Comparison of ENCODE assay signal across 9 mouse cellular contexts in the genomic region with DNA sequence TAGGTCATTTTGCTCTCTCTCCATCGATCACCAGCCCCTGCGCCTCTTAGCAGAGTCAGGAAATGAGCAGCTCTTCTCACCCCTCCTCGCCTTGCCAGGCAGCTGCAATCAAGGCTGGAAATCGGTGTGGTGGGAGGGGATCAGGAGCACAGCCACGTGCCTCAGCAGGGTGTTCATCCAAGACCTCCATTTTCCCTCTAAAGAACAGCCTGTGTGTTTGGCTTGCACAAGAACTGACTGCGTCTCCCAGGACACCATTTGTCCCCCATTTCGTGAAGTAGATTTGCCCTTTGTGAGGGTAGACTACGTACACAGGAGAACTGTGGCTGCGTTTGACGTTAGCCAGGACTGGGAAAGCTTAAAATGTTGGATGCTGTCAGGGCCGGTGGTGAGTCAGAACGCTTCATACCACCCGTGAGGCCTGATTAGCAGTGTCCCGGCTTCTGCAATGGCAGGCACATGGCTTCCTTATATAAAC. TPM values are rescaled to one million over a fixed set of nuclear protein-coding genes. Genes with fewer than 3 reads are reported as not detected.
A peak's percentile ranks its signal among the peaks of the same experiment; 100 is the strongest.
DNase-seq lines count a peak whose midpoint lies in the region; ATAC-seq and TF ChIP-seq lines count a peak whose summit lies in the region.
"Had no signal": no experiment of that assay in that cellular context is flagged by ENCODE, and none has a peak within 500 bp of the region (broad histone marks: within the 10 kb centered on the region; RNA-seq: fewer than 3 reads in every experiment).

No protein-coding gene starts in this region.

- H3K4me3 ChIP-seq in forebrain, embryonic 13.5 days = no peak overlapping the region
- no peak overlapping the region for H3K4me3 ChIP-seq in hindbrain, embryonic 13.5 days
- H3K4me3 ChIP-seq in lung, adult 2 months (replicated peaks; ENCODE audit: extremely low read depth, low read depth, low read length) = no peak overlapping the region
- no peak overlapping the region for H3K4me3 ChIP-seq in olfactory bulb, adult 2 months (ENCODE audit: insufficient read depth, low read depth, low read length)
- H3K4me3 ChIP-seq: erythroblast, embryonic 14.5 days had no signal

- H3K27ac ChIP-seq in forebrain, embryonic 13.5 days = peak overlapping the region; percentile 22; the same call in 1 of the 2 replicates
- H3K27ac ChIP-seq in hindbrain, embryonic 13.5 days = peak overlapping the region; percentile 87
- peak overlapping the region; percentile 97 for H3K27ac ChIP-seq in olfactory bulb, adult 2 months (ENCODE audit: insufficient read depth, low read depth, low read length)

- no peaks in the 10 kb centered on the region for H3K36me3 ChIP-seq in forebrain, embryonic 13.5 days (ENCODE audit: poor library complexity, severe bottlenecking)
- H3K36me3 ChIP-seq in hindbrain, embryonic 13.5 days = no peaks in the 10 kb centered on the region

- no peak for TF ChIP-seq POLR2A in lung, adult 2 months (IDR thresholded peaks at IDR 0.05; ENCODE audit: borderline replicate concordance, extremely low read depth, low read depth, low read length)
- TF ChIP-seq POLR2A in olfactory bulb, adult 2 months (IDR thresholded peaks at IDR 0.05; ENCODE audit: insufficient read depth, low read depth, low read length) = no peak

- H3K27me3 ChIP-seq in forebrain, embryonic 13.5 days = no peaks in the 10 kb centered on the region
- peaks cover 10% of the 10 kb centered on the region for H3K27me3 ChIP-seq in hindbrain, embryonic 13.5 days

- ATAC-seq in cerebellum, adult (ENCODE audit: insufficient number of reproducible peaks, low FRiP score, low TSS enrichment) = no peak
- ATAC-seq in forebrain, embryonic 13.5 days = peak; percentile 63; the same call in 1 of the 2 replicates
- ATAC-seq in hindbrain, embryonic 13.5 days (ENCODE audit: low FRiP score) = peak; percentile 64

- peak; percentile 42 for DNase-seq in cerebellum, adult 9-11 months
- peak; percentile 84 for DNase-seq in NIH3T3 (ENCODE audit: low read depth)
- peak; percentile 41 for DNase-seq in lung, adult 2 months
- no peak for DNase-seq in thymus, postnatal 14 days

- no peak for TF ChIP-seq CTCF in lung, adult 2 months (IDR thresholded peaks at IDR 0.05; ENCODE audit: insufficient read depth, low read length)
- no peak for TF ChIP-seq CTCF in olfactory bulb, adult 2 months (IDR thresholded peaks at IDR 0.05; ENCODE audit: insufficient read depth, low read depth, low read length)

- 35% methylated on average over 14 of the region's 14 CpGs for WGBS in forebrain, embryonic 13.5 days
- WGBS in hindbrain, embryonic 13.5 days = 39% methylated on average over 14 of the region's 14 CpGs
- WGBS in lung, adult 2 months = 29% methylated on average over 14 of the region's 14 CpGs
- WGBS in olfactory bulb, adult 2 months = 20% methylated on average over 14 of the region's 14 CpGs

- H3K4me1 ChIP-seq in forebrain, embryonic 13.5 days = peaks cover 49% of the 10 kb centered on the region
- H3K4me1 ChIP-seq in hindbrain, embryonic 13.5 days (replicated peaks) = peaks cover 55% of the 10 kb centered on the region
- H3K4me1 ChIP-seq in lung, adult 2 months (ENCODE audit: control insufficient read depth, insufficient read depth, low read length) = peaks cover 39% of the 10 kb centered on the region
- H3K4me1 ChIP-seq in olfactory bulb, adult 2 months (ENCODE audit: control insufficient read depth, insufficient read depth, low read length) = peaks cover 41% of the 10 kb centered on the region

- H3K9me3 ChIP-seq in forebrain, embryonic 13.5 days (replicated peaks) = no peaks in the 10 kb centered on the region
- no peaks in the 10 kb centered on the region for H3K9me3 ChIP-seq in hindbrain, embryonic 13.5 days

- H3K9ac ChIP-seq in forebrain, embryonic 13.5 days = no peak overlapping the region
- H3K9ac ChIP-seq in hindbrain, embryonic 13.5 days = no peak overlapping the region

- no peak overlapping the region for H3K4me2 ChIP-seq in forebrain, embryonic 13.5 days
- H3K4me2 ChIP-seq in hindbrain, embryonic 13.5 days = no peak overlapping the region

RNA-seq across cellular contexts. Expression of gene Bag3, which starts 6.2 kb away (rescaled TPM):
- polyA plus RNA-seq in forebrain, embryonic 13.5 days (2015; fragmentation: Nextera tagmentation; extraction: Ambion mirVana) = 1.9 and 2.1 TPM in 2 replicates
- polyA plus RNA-seq in hindbrain, embryonic 13.5 days (2015; fragmentation: Nextera tagmentation; extraction: Ambion mirVana) = 3.2 and 3.3 TPM in 2 replicates
- polyA plus RNA-seq in lung, adult 2 months (2012; rRNA removed) = 58.6 and 60.3 TPM in 2 replicates
- polyA plus RNA-seq in olfactory bulb, adult 2 months (2012; ENCODE audit: insufficient read depth, insufficient read length, low replicate concordance, missing spikeins) = not detected in 2 replicates

Comparison
In these comparisons a context has a peak if more than half of its experiments do, and no peak if none do; other contexts are left out.
1. H3K27ac ChIP-seq: peak in every context shown above with its lines; median percentile 97 in olfactory bulb, adult 2 months; 87 in hindbrain, embryonic 13.5 days; 22 in forebrain, embryonic 13.5 days.
2. RNA of gene Bag3, which starts 6.2 kb away (polyA plus RNA-seq): 58.6 to 60.3 TPM in lung, adult 2 months; 3.2 to 3.3 TPM in hindbrain, embryonic 13.5 days, 1.9 to 2.1 TPM in forebrain, embryonic 13.5 days and not detected in olfactory bulb, adult 2 months; every median in the first group is over 10 times any median in the second.